Mouse (Mus musculus): ENCODE measurements at regions not wholly inside any gene's neighbourhood (a gene's known extent, or its start where the extent isn't known, plus 50 kb on each side); places are given as distances from the start of the nearest gene placed in this dataset.

GRCm38 (mm10) chr15:63527318-63527717 lies 317.7 kb downstream of the Gsdmc2 start:
- DNase-seq: no peak

DNA sequence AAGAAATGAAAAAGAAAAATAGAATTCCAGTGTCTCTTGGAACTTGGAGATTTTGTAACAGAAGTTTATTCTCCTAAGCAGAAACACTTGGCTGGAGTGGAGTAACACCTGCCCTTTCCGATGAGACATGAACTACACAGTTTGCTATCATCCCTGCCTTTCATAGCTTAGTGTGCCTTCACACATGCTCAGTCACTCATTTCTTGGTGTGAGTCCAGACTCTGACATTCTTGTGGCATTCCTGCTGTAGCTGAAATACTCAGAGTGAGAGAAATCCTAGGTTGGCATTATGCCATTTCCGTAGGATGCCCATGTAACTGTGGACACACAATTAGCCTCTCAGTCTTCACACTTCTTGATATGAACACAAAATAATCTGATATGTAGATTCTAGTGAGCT lies 318.2 kb downstream of the Gsdmc2 start:
- DNase-seq: no peak

DNA sequence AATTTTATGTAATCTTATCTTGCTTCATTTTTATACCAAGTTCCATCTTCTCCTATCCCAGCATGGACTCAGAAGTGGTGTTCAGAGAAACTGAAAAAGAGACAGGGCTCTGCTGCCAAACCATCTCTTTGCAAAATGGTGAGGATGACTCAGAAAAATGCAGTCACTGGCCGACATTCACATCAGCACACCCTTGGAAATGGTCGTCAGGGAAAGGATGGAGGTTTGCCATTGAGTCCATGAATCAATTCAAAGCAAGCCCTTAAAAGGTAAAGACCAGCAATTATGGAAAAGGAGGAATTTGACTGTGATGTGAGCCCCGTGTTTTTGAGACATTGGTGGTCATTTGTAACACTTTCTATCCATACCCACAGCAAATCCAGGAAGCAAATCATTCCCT lies 327.7 kb downstream of the Gsdmc2 start:
- no peak for DNase-seq

DNA sequence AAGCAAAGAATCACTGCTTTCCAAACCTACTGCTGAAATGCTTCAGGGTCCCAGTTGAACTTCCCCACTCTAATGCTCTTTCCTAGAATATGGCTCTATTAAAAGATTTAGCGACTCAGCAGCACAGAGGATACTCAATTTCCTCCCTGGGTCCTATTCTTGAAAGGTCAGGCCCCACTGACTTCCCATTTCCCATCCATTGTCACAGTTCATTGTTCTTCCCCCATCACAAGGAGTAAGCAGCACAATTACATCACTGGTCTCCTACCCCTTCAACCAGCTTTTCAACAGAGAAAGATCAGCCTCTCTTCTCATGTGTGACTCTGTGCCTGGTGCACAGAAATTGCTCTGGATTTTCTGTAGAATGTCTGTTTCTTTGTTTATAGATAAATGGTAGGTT lies 344.5 kb downstream of the Gsdmc2 start:
- DNase-seq: peak; percentile 93

- DNase-seq: no peak
These were observed 346.5 kb downstream of the Gsdmc2 start for GRCm38 (mm10) chr15:63498483-63498882.

- no peak for DNase-seq
These were observed 347.8 kb downstream of the Gsdmc2 start for GRCm38 (mm10) chr15:63497207-63497606.

- no peak for DNase-seq
These were observed 360.1 kb downstream of the Gsdmc2 start for GRCm38 (mm10) chr15:63484910-63485309.

- DNase-seq: no peak
These were observed 360.6 kb downstream of the Gsdmc2 start for GRCm38 (mm10) chr15:63484217-63484887.

DNA sequence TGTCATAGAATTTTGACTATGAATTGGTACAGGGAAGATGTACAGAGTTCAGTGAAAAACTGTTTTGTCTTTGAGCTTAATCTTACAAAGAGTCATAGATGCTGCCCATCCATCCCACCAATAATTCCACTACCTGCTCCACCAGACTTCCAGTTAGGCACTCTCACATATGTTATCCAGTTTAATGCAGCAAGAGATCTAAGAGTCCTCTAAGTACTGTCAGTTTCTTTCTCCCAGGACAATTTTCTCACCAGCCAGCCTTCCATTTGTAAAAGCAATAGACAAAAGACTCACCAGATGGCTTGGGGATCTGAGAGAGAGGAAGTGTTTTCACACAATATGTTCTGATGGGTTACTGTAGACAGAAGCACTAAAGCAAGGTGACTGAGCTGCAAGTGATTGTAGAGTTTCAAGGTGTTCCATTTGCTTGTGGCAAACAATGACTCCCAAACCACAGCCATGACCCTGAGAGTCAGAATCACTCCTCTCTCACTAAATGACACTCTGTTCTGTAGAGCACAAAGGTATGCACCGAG lies 365.6 kb downstream of the Gsdmc2 start:
- DNase-seq: no peak

DNA sequence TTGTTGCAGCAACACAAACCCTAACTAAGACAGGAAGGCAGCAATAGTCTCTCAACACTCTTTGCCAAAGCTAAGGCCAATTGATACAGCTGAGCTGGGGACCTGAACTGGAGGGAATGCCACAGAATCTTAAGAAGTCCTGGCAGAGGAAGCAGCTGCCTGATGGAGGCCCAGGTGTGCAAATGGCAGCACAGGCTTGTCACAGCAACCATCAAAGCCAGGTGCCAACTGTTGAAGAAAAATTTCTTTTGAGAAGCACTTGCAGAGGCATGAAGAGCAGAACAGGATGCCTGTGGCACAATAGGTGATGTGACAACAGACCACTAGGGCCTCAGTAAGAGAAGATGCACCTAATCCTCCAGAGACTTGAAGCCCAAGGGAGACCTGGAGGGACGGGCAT lies 378.1 kb downstream of the Gsdmc2 start:
- DNase-seq: no peak

- no peak for DNase-seq
These were observed 392.4 kb downstream of the Gsdmc2 start for GRCm38 (mm10) chr15:63452529-63452928.

DNA sequence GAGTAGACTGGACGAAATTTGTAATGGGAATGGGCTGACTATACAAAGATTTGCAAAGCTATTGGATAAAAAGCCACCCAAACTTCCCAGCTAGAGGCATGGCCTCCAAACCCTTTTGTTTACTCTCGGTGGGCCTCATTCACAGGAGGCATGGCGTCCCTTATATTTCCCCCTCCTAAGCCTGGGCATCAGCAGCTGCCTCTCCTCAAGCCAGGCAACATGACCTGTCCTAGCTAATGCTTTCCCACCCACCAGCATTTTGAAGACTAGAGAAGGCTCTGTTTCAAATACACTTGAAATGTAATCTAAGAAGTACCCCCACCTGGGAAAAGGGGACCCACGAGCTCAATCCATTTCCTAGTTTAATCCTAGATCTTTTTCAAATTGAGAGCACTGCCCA lies 398.7 kb downstream of the Gsdmc2 start:
- DNase-seq: no peak

- no peak for DNase-seq
These were observed 400.0 kb downstream of the Gsdmc2 start for GRCm38 (mm10) chr15:63445016-63445415.

DNA sequence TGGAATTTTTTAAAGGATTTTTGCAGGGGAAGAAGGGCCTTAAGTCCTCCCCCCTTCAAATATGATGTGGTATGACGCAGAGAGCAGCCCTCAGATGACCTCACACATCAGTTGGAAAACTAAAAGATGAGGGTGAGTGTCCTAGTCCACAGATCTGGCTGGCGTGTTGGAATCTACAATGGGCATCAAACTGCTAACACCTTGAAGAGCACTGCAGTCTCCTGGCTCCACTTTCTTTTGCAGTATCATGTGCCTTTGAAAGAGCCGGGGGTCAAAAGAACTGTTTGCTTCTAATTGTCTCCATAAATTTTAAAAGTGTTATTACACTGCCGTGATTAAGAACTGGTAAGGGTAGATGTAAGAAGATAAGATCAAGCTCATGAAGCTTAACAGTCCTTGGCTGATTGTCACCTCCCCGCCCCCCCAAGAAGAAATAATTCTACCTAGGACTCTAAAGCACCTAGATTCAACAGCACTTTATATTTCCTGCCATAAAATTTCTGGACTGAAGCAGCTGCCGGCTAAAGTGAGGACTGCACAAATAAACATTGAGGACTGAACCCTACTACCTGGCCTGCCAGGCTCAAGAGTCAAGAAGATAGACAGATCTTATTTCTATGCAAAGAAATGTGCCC lies 402.7 kb downstream of the Gsdmc2 start:
- DNase-seq: no peak

DNA sequence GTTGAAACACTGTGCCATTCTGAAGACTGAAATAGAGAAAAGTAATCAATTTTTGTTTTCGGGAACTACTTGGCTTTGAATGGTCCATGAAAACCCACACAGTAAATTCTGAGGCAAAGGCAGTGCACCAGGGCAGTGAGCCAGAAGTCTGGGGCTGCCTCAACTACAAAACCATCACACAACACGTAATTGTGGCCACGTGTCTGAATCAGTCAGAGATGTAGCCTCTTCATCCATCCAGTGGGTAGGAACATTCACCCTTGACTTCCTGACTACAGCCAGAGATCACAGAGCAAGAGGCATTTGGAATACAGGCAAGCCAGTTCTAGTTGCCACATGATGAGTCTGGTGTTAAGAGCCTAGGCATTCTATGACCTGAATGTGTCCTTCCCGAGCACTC lies 432.3 kb downstream of the Gsdmc2 start:
- no peak for DNase-seq

DNA sequence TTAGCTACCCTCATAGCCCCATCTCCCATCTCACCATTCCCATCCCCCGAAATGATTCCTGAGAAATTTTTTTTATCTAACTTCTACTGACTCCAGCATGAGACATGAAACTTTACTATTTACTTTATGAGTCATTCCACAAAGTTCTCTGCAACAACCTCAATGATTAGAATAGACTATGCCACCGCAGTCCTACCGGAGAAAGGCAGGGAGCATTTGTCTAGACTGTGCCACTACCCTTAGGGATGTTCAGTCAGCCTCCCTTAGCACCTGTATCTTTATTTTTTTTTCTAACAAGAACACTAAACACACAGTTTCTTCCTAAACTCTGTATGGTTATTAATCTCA lies 433.2 kb downstream of the Gsdmc2 start:
- no peak for DNase-seq

DNA sequence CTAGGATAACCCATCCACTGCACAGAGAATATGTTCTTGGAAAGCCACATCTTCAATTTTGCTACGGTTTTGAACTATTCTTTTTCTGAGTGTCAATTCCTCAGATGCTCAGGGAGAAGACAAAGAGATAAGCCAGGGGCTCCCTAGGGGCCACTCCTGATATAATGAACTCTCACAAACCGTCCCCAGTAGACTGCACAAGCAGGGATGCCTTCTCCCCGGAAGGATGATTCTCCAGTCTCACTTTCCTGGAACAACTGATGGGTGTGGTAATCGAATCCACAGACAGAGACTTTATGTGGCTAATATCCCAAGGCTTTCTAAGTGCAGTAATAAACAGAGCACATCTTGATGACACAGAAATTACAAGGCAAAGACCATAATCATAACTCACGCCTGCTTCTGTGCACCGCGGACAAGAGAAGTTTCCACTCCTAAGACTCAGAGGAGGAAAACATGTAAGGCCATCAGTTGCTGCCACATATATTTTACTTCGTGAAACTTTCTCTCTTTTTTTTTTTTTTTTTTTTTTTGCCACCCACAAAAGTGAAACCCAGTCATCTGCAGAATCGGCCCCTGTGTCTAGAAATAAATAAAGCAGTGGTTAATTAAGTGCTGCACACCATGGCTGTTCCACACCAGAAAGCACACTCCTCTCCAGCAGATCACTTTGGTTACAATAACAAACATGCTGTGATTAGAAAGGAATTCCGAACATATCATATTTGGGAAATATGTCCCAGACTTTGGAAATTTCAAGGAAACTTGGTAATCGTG lies 433.8 kb downstream of the Gsdmc2 start:
- no peak for DNase-seq

GRCm38 (mm10) chr15:63400445-63400844 lies 444.5 kb downstream of the Gsdmc2 start:
- DNase-seq: no peak

DNA sequence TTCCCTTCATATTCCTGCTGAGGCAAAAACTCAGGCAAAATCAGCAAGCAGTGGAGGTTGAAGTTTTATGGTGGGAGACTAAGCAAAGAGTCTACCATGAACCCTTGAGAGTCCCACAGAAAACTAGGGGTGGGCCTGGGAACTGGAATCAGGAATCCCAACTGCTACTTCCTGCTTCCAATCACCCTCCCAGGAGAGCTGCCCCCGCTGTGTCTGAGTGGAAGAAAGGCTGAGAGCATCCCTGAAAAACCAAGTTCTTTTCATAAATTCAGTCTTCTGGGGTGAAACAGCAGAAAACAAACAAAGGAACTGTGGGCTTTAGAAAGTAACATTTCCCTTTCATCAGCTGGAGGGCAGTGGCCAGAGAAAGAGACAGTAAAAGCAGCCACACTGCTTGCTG lies 445.0 kb downstream of the Gsdmc2 start:
- DNase-seq: peak; percentile 91

DNA sequence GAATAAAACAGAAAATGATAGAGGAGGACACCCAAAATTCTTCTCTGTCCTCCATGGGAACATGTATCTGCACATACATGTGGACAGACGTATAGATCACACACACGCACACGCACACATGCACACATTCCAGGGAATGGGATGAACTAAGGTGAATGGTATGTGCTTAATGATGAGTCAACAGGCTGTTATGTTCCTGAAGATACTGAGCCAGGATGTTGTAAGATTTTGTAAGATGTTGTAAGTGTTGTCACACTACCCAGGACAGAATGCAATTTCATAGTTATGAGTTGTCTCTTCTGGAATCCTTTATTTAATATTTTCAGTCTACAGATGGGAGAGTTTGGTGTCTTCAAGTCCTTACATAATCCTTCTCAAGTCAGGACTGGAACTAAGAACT lies 447.5 kb downstream of the Gsdmc2 start:
- no peak for DNase-seq

DNA sequence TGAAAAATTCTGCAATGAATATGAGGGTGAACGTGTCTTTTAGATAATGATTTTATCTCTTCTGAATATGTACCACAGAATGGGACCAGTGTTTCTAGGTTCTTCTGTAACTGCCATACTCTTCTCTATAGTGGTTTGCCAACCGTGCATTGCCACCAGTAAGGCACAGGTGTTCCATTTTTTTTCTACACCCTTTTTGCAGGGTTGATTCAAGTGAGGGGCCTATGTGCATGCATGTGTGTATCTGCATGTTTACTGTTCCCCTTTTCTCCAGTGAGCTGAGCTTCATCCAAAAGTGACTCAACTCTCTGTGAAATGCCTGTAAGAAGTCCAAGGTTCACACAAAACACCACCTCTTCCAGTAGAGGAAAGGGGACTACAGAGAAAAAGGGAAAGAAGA lies 467.7 kb downstream of the Gsdmc2 start:
- no peak for DNase-seq

- DNase-seq: peak; percentile 83
These were observed 473.5 kb downstream of the Gsdmc2 start for GRCm38 (mm10) chr15:63371328-63372023.

- peak; percentile 94 for DNase-seq
These were observed 480.5 kb downstream of the Gsdmc2 start for GRCm38 (mm10) chr15:63364473-63364872.
